Mouse (Mus musculus) limb, embryonic 12.5 days (tissue): ENCODE measurements around the gene Zbtb16. TPM values are rescaled to one million over a fixed set of nuclear protein-coding genes. Genes with fewer than 3 reads are reported as not detected.

Source experiments
- ATAC-seq: fragments of 200-750 bp; cut with Nextera tagmentation; 2 replicates; pipeline ENCODE4 v1.8.0; 2017; ENCODE audit warnings: low read depth, moderate TSS enrichment; ENCODE audit not compliant: insufficient number of reproducible peaks, insufficient read depth, low FRiP score, low TSS enrichment
- H3K27ac ChIP-seq: fragments of 300-500 bp; sonication (generic); 2 replicates; pipeline ENCODE4 v1.5.1; 2016; ENCODE audit warnings: mild to moderate bottlenecking, moderate library complexity
- H3K27me3 ChIP-seq: fragments of 300-500 bp; sonication (generic); 2 replicates; pipeline ENCODE4 v1.6.1; 2016; ENCODE audit warnings: mild to moderate bottlenecking, moderate library complexity
- H3K36me3 ChIP-seq: fragments of 300-500 bp; sonication (generic); 2 replicates; pipeline ENCODE4 v1.6.1; 2016; ENCODE audit warnings: mild to moderate bottlenecking, moderate library complexity
- H3K4me1 ChIP-seq: fragments of 300-500 bp; sonication (generic); replicated peaks from 2 replicates; pipeline ENCODE4 v1.6.1; 2016
- H3K4me2 ChIP-seq: fragments of 300-500 bp; sonication (generic); 2 replicates; pipeline ENCODE4 v1.6.1; 2016; ENCODE audit warnings: mild to moderate bottlenecking, moderate library complexity
- H3K4me3 ChIP-seq: fragments of 300-500 bp; sonication (generic); replicated peaks from 2 replicates; pipeline ENCODE4 v1.5.1; 2016; ENCODE audit warnings: mild to moderate bottlenecking
- H3K9ac ChIP-seq: fragments of 300-500 bp; sonication (generic); replicated peaks from 2 replicates; pipeline ENCODE4 v1.6.1; 2016; ENCODE audit warnings: mild to moderate bottlenecking, moderate library complexity
- H3K9me3 ChIP-seq: fragments of 300-500 bp; sonication (generic); 2 replicates; pipeline ENCODE4 v1.6.1; 2016; ENCODE audit warnings: mild to moderate bottlenecking, moderate library complexity
- WGBS: fragments of 180-500 bp; shearing (Covaris S2); methylation state at CpG from one replicate; pipeline ENCODE4 v1.1.7; 2016; 5-methylcytosine and 5-hydroxymethylcytosine counted together
- polyA plus RNA-seq: library from polyadenylated mRNA; unstranded; fragments of >200 nt; fragmentation: Nextera tagmentation; extraction: Ambion mirVana; gene quantifications from 2 replicates; pipeline ENCODE4 v1.2.1, GENCODE M21; 2016

Gene Zbtb16
- polyA plus RNA-seq, 1 experiment from 2014 or later, result 2.5 TPM

- H3K4me3 ChIP-seq, result no peak overlapping the region
- H3K9me3 ChIP-seq, result no peaks in the 10 kb centered on the region
- H3K36me3 ChIP-seq, result no peaks in the 10 kb centered on the region
- no peak for ATAC-seq
- H3K27me3 ChIP-seq, result peaks cover 64% of the 10 kb centered on the region
- H3K4me1 ChIP-seq, result peaks cover 8% of the 10 kb centered on the region; the same call in 1 of the 2 replicates
- no peak overlapping the region for H3K4me2 ChIP-seq
- 88% methylated on average over 6 of the region's 6 CpGs for WGBS
- H3K27ac ChIP-seq, result no peak overlapping the region
- no peak overlapping the region for H3K9ac ChIP-seq
Observed at GRCm38 (mm10) chr9:48784937-48785336, 51.1 kb downstream of the Zbtb16 start.

GRCm38 (mm10) chr9:48783292-48783691 is 52.7 kb downstream of the Zbtb16 start:
- Histone ChIP-seq H3K27ac (no peak overlapping the region), H3K36me3 (no peaks in the 10 kb centered on the region), H3K4me3 (no peak overlapping the region), H3K9me3 (no peaks in the 10 kb centered on the region), H3K9ac (no peak overlapping the region), H3K4me2 (no peak overlapping the region), H3K4me1 (peaks cover 8% of the 10 kb centered on the region; the same call in 1 of the 2 replicates), H3K27me3 (peaks cover 59% of the 10 kb centered on the region)
- 69% methylated on average over 4 of the region's 4 CpGs for WGBS
- ATAC-seq, result no peak

GRCm38 (mm10) chr9:48782284-48783060 is 53.5 kb downstream of the Zbtb16 start:
- no peaks in the 10 kb centered on the region for H3K36me3 ChIP-seq
- peaks cover 8% of the 10 kb centered on the region; the same call in 1 of the 2 replicates for H3K4me1 ChIP-seq
- ATAC-seq, result no peak
- H3K9ac ChIP-seq, result no peak overlapping the region
- H3K4me3 ChIP-seq, result no peak overlapping the region
- no peaks in the 10 kb centered on the region for H3K9me3 ChIP-seq
- H3K27me3 ChIP-seq, result peaks cover 55% of the 10 kb centered on the region
- H3K27ac ChIP-seq, result no peak overlapping the region
- H3K4me2 ChIP-seq, result no peak overlapping the region
- 38% methylated on average over 15 of the region's 15 CpGs for WGBS

GRCm38 (mm10) chr9:48776268-48776667 is 59.8 kb downstream of the Zbtb16 start:
- H3K4me2 ChIP-seq, result no peak overlapping the region
- peaks cover 32% of the 10 kb centered on the region for H3K27me3 ChIP-seq
- H3K27ac ChIP-seq, result no peak overlapping the region
- no peaks in the 10 kb centered on the region for H3K9me3 ChIP-seq
- no peaks in the 10 kb centered on the region for H3K36me3 ChIP-seq
- WGBS, result 87% methylated on average over 7 of the region's 7 CpGs
- no peak for ATAC-seq
- H3K4me1 ChIP-seq, result no peaks in the 10 kb centered on the region
- H3K9ac ChIP-seq, result no peak overlapping the region
- no peak overlapping the region for H3K4me3 ChIP-seq

- Histone ChIP-seq H3K9ac (no peak overlapping the region), H3K4me2 (no peak overlapping the region), H3K4me1 (no peaks in the 10 kb centered on the region), H3K27ac (no peak overlapping the region), H3K27me3 (peaks cover 31% of the 10 kb centered on the region), H3K36me3 (no peaks in the 10 kb centered on the region), H3K9me3 (no peaks in the 10 kb centered on the region), H3K4me3 (no peak overlapping the region)
- 63% methylated on average over 2 of the region's 2 CpGs for WGBS
- ATAC-seq, result no peak
Observed at GRCm38 (mm10) chr9:48775561-48775960, 60.5 kb downstream of the Zbtb16 start.

GRCm38 (mm10) chr9:48773710-48774109 is 62.3 kb downstream of the Zbtb16 start:
- Histone ChIP-seq H3K9ac (no peak overlapping the region), H3K9me3 (no peaks in the 10 kb centered on the region), H3K4me3 (no peak overlapping the region), H3K36me3 (no peaks in the 10 kb centered on the region), H3K27ac (no peak overlapping the region), H3K27me3 (peaks cover 24% of the 10 kb centered on the region), H3K4me2 (no peak overlapping the region), H3K4me1 (no peaks in the 10 kb centered on the region; the same call in 1 of the 2 replicates)
- ATAC-seq, result no peak
- 82% methylated on average over 8 of the region's 8 CpGs for WGBS

- H3K9ac ChIP-seq, result no peak overlapping the region
- H3K4me1 ChIP-seq, result no peaks in the 10 kb centered on the region; the same call in 1 of the 2 replicates
- H3K27me3 ChIP-seq, result peaks cover 27% of the 10 kb centered on the region
- no peak overlapping the region for H3K27ac ChIP-seq
- no peak overlapping the region for H3K4me2 ChIP-seq
- ATAC-seq, result no peak
- WGBS, result 74% methylated on average over 6 of the region's 6 CpGs
- no peak overlapping the region for H3K4me3 ChIP-seq
- H3K36me3 ChIP-seq, result no peaks in the 10 kb centered on the region
- no peaks in the 10 kb centered on the region for H3K9me3 ChIP-seq
Observed at GRCm38 (mm10) chr9:48773130-48773529, 62.9 kb downstream of the Zbtb16 start.

GRCm38 (mm10) chr9:48771504-48771903 is 64.5 kb downstream of the Zbtb16 start:
- Histone ChIP-seq H3K4me1 (no peaks in the 10 kb centered on the region; the same call in 1 of the 2 replicates), H3K9me3 (no peaks in the 10 kb centered on the region), H3K9ac (no peak overlapping the region), H3K36me3 (no peaks in the 10 kb centered on the region), H3K27me3 (peaks cover 30% of the 10 kb centered on the region), H3K4me2 (no peak overlapping the region), H3K27ac (no peak overlapping the region), H3K4me3 (no peak overlapping the region)
- WGBS, result 93% methylated on average over 6 of the region's 6 CpGs
- ATAC-seq, result no peak

GRCm38 (mm10) chr9:48768965-48769364 is 67.1 kb downstream of the Zbtb16 start:
- ATAC-seq, result no peak
- Histone ChIP-seq H3K27ac (no peak overlapping the region), H3K36me3 (no peaks in the 10 kb centered on the region), H3K4me2 (no peak overlapping the region), H3K9me3 (no peaks in the 10 kb centered on the region), H3K9ac (no peak overlapping the region), H3K27me3 (peaks cover 24% of the 10 kb centered on the region), H3K4me3 (no peak overlapping the region), H3K4me1 (peaks cover 11% of the 10 kb centered on the region)
- 75% methylated on average over 4 of the region's 4 CpGs for WGBS

- Histone ChIP-seq H3K27me3 (peaks cover 31% of the 10 kb centered on the region), H3K4me1 (peaks cover 11% of the 10 kb centered on the region), H3K9ac (no peak overlapping the region), H3K4me3 (no peak overlapping the region), H3K36me3 (no peaks in the 10 kb centered on the region), H3K27ac (no peak overlapping the region), H3K4me2 (no peak overlapping the region), H3K9me3 (no peaks in the 10 kb centered on the region)
- WGBS, result 89% methylated on average over 20 of the region's 20 CpGs
- ATAC-seq, result no peak
Observed at GRCm38 (mm10) chr9:48767666-48768432, 68.2 kb downstream of the Zbtb16 start.

- Histone ChIP-seq H3K4me3 (no peak overlapping the region), H3K27ac (no peak overlapping the region), H3K36me3 (no peaks in the 10 kb centered on the region), H3K4me1 (peaks cover 27% of the 10 kb centered on the region), H3K9ac (no peak overlapping the region), H3K27me3 (peaks cover 30% of the 10 kb centered on the region), H3K4me2 (no peak overlapping the region), H3K9me3 (no peaks in the 10 kb centered on the region)
- no peak for ATAC-seq
Observed at GRCm38 (mm10) chr9:48765927-48766326, 70.1 kb downstream of the Zbtb16 start.
